Mouse (Mus musculus): ENCODE data around the gene Iqsec3.

GRCm38 (mm10) chr6:121508266-121508665 is 34.8 kb upstream of the Iqsec3 start:
- TF ChIP-seq EP300 (IDR thresholded peaks at IDR 0.05; ENCODE audit: low read depth) (no peak), CTCF (IDR thresholded peaks at IDR 0.05; ENCODE audit: low read depth) (peak; percentile 24; the same call in 1 of the 2 replicates)

Data from heart, postnatal 0 days (tissue).